Mouse (Mus musculus): ENCODE measurements around the gene Pacrg.

The Pacrg gene

GRCm38 (mm10) chr17:10456409-10456808 is 383.7 kb downstream of the Pacrg start:
- no peak for DNase-seq (ENCODE audit: extremely low spot score, low spot score)

- DNase-seq (ENCODE audit: extremely low spot score, low spot score): no peak
These were observed 384.1 kb downstream of the Pacrg start for GRCm38 (mm10) chr17:10455961-10456360.

- DNase-seq (ENCODE audit: extremely low spot score, low spot score): no peak
These were observed 385.7 kb downstream of the Pacrg start for GRCm38 (mm10) chr17:10454406-10454805.

- DNase-seq (ENCODE audit: extremely low spot score, low spot score): no peak
These were observed 387.3 kb downstream of the Pacrg start for GRCm38 (mm10) chr17:10452801-10453200.

- DNase-seq (ENCODE audit: extremely low spot score, low spot score): no peak
These were observed 388.6 kb downstream of the Pacrg start for GRCm38 (mm10) chr17:10451306-10452077.

- no peak for DNase-seq (ENCODE audit: extremely low spot score, low spot score)
These were observed 390.3 kb downstream of the Pacrg start for GRCm38 (mm10) chr17:10449800-10450299.

GRCm38 (mm10) chr17:10448417-10448816 is 391.7 kb downstream of the Pacrg start:
- DNase-seq (ENCODE audit: extremely low spot score, low spot score): no peak

GRCm38 (mm10) chr17:10441501-10442111 is 398.5 kb downstream of the Pacrg start:
- DNase-seq (ENCODE audit: extremely low spot score, low spot score): peak; percentile 29

- DNase-seq (ENCODE audit: extremely low spot score, low spot score): no peak
These were observed 399.1 kb downstream of the Pacrg start for GRCm38 (mm10) chr17:10440961-10441360.

- DNase-seq (ENCODE audit: extremely low spot score, low spot score): no peak
These were observed 400.3 kb downstream of the Pacrg start for GRCm38 (mm10) chr17:10439815-10440214.

GRCm38 (mm10) chr17:10434867-10435266 is 405.2 kb downstream of the Pacrg start:
- no peak for DNase-seq (ENCODE audit: extremely low spot score, low spot score)

- no peak for DNase-seq (ENCODE audit: extremely low spot score, low spot score)
These were observed 407.5 kb downstream of the Pacrg start for GRCm38 (mm10) chr17:10432525-10433180.

- DNase-seq (ENCODE audit: extremely low spot score, low spot score): no peak
These were observed 408.1 kb downstream of the Pacrg start for GRCm38 (mm10) chr17:10431849-10432524.

GRCm38 (mm10) chr17:10430831-10431230 is 409.3 kb downstream of the Pacrg start:
- no peak for DNase-seq (ENCODE audit: extremely low spot score, low spot score)

- no peak for DNase-seq (ENCODE audit: extremely low spot score, low spot score)
These were observed 410.7 kb downstream of the Pacrg start for GRCm38 (mm10) chr17:10429406-10429805.

GRCm38 (mm10) chr17:10425311-10425710 is 414.8 kb downstream of the Pacrg start:
- no peak for DNase-seq (ENCODE audit: extremely low spot score, low spot score)

GRCm38 (mm10) chr17:10417558-10418253 is 422.4 kb downstream of the Pacrg start:
- no peak for DNase-seq (ENCODE audit: extremely low spot score, low spot score)

GRCm38 (mm10) chr17:10416995-10417394 is 423.1 kb downstream of the Pacrg start:
- DNase-seq (ENCODE audit: extremely low spot score, low spot score): no peak

- DNase-seq (ENCODE audit: extremely low spot score, low spot score): no peak
These were observed 424.0 kb downstream of the Pacrg start for GRCm38 (mm10) chr17:10416101-10416500.

GRCm38 (mm10) chr17:10414383-10414782 is 425.7 kb downstream of the Pacrg start:
- DNase-seq (ENCODE audit: extremely low spot score, low spot score): no peak

- no peak for DNase-seq (ENCODE audit: extremely low spot score, low spot score)
These were observed 426.2 kb downstream of the Pacrg start for GRCm38 (mm10) chr17:10413870-10414269.

Data from neural tube, embryonic 10.5 days (tissue).